In the genomic region with DNA sequence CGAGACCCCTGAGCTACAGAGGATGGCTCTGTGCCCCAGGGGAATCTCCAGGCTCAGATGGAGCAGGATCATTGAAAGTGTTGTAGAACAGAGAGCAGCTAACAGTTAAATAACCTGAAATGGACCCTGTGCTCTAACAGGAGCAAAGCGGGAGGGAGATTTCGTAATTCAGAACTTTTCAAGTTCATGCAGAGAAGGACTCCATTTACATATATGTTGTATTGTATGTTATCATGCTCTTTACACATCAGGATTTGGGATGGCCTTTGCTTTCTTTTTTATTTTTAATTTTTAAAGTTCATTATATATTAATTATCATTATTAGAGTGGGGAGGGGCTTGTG, we compare ENCODE assay signal across 22 mouse cellular contexts. TPM values are rescaled to one million over a fixed set of nuclear protein-coding genes. Genes with fewer than 3 reads are reported as not detected.
DNase-seq lines count a peak whose midpoint lies in the region; ATAC-seq and TF ChIP-seq lines count a peak whose summit lies in the region.
"Had no signal": no experiment of that assay in that cellular context is flagged by ENCODE, and none has a peak within 500 bp of the region (broad histone marks: within the 10 kb centered on the region; RNA-seq: fewer than 3 reads in every experiment).

No protein-coding gene starts in this region.

- 80% methylated on average over 3 of the region's 3 CpGs for WGBS in heart, embryonic 10.5 days
- 77% methylated on average over 3 of the region's 3 CpGs for WGBS in heart, embryonic 11.5 days (ENCODE audit: insufficient replicate concordance)
- WGBS in liver, adult 2 months: 32% methylated on average over 3 of the region's 3 CpGs
- WGBS in liver, postnatal 0 days (ENCODE audit: insufficient replicate concordance): 43% methylated on average over 3 of the region's 3 CpGs

- TF ChIP-seq POLR2A in liver, adult 2 months (IDR thresholded peaks at IDR 0.05; ENCODE audit: extremely low read depth, insufficient read depth, low read length): no peak

- DNase-seq in heart, embryonic 10.5 days (ENCODE audit: low spot score): no peak
- peak; percentile 60 for DNase-seq in liver, adult 2 months (ENCODE audit: extremely low read depth, low read depth, low spot score)
- DNase-seq in liver: no peak
- DNase-seq in liver, postnatal 0 days: no peak
- no peak for DNase-seq in frontal cortex, postnatal 25 days (ENCODE audit: low spot score in 2 of 2)
- DNase-seq in frontal cortex, adult 2 months (ENCODE audit: extremely low spot score in 1 of 2, low spot score in 1 of 2): no peak
- DNase-seq: adrenal gland, postnatal 10 days; B cell, adult 2 months; cerebellum, adult 11 months; cerebellum, adult 8-10 months; cerebellum, postnatal 14 days; embryo, embryonic 11 days; gastrocnemius, postnatal 14 days; heart, postnatal 14 days had no signal

- no peak for TF ChIP-seq EP300 in liver, postnatal 0 days (IDR thresholded peaks at IDR 0.05; ENCODE audit: low read depth)

- H3K4me1 ChIP-seq in heart, embryonic 10.5 days: peaks cover 19% of the 10 kb centered on the region
- peaks cover 12% of the 10 kb centered on the region; the same call in 1 of the 2 replicates for H3K4me1 ChIP-seq in heart, embryonic 11.5 days (ENCODE audit: control insufficient read depth, insufficient read depth, low read length)
- 0 out of 2 replicates have a peak, but pooled peaks cover 3% of the 10 kb centered on the region for H3K4me1 ChIP-seq in liver, adult 2 months (ENCODE audit: control insufficient read depth, insufficient read depth, low read length)
- peaks cover 22% of the 10 kb centered on the region for H3K4me1 ChIP-seq in liver, postnatal 0 days (ENCODE audit: insufficient read depth)
- H3K4me1 ChIP-seq: embryonic facial prominence, embryonic 12.5 days; forebrain, embryonic 15.5 days had no signal

- no peaks in the 10 kb centered on the region for H3K27me3 ChIP-seq in heart, embryonic 10.5 days (ENCODE audit: insufficient read depth, poor library complexity, severe bottlenecking)
- H3K27me3 ChIP-seq in heart, embryonic 11.5 days (ENCODE audit: control insufficient read depth, insufficient read depth, low read length): no peaks in the 10 kb centered on the region
- H3K27me3 ChIP-seq in liver, adult 2 months (ENCODE audit: control insufficient read depth, insufficient read depth, low read length): no peaks in the 10 kb centered on the region
- no peaks in the 10 kb centered on the region for H3K27me3 ChIP-seq in liver, postnatal 0 days (ENCODE audit: insufficient read depth, low read length)
- H3K27me3 ChIP-seq: embryonic facial prominence, embryonic 12.5 days; forebrain, embryonic 15.5 days; heart, embryonic 15.5 days had no signal

- no peaks in the 10 kb centered on the region for H3K9me3 ChIP-seq in heart, embryonic 10.5 days
- no peaks in the 10 kb centered on the region for H3K9me3 ChIP-seq in heart, embryonic 11.5 days (replicated peaks; ENCODE audit: control insufficient read depth, low read length)
- no peaks in the 10 kb centered on the region for H3K9me3 ChIP-seq in liver, postnatal 0 days (ENCODE audit: low read length)
- H3K9me3 ChIP-seq: embryonic facial prominence, embryonic 12.5 days; forebrain, embryonic 15.5 days; G1E; heart, embryonic 15.5 days; hindbrain, embryonic 10.5 days had no signal

- no peak overlapping the region for H3K4me2 ChIP-seq in heart, embryonic 11.5 days
- peak overlapping the region; percentile 24; the same call in 1 of the 2 replicates for H3K4me2 ChIP-seq in liver, postnatal 0 days (ENCODE audit: low read depth, low read length)
- H3K4me2 ChIP-seq: embryonic facial prominence, embryonic 12.5 days; forebrain, embryonic 15.5 days; heart, embryonic 15.5 days; hindbrain, embryonic 14.5 days had no signal

- no peaks in the 10 kb centered on the region for H3K79me2 ChIP-seq in liver, adult 2 months (ENCODE audit: control insufficient read depth, insufficient read depth, low read length)

- no peak overlapping the region for H3K4me3 ChIP-seq in heart, embryonic 10.5 days
- H3K4me3 ChIP-seq in heart, embryonic 11.5 days (ENCODE audit: low read depth, low read length): no peak overlapping the region
- no peak overlapping the region for H3K4me3 ChIP-seq in liver, adult 2 months (ENCODE audit: insufficient read depth, low read depth, low read length)
- H3K4me3 ChIP-seq in liver, postnatal 0 days (ENCODE audit: low read depth, low read length): no peak overlapping the region
- H3K4me3 ChIP-seq: embryonic facial prominence, embryonic 12.5 days; forebrain, embryonic 15.5 days; heart, embryonic 15.5 days; hindbrain, embryonic 10.5 days had no signal

- TF ChIP-seq CTCF in liver, adult 2 months (IDR thresholded peaks at IDR 0.05; ENCODE audit: low read depth, low read length): no peak
- TF ChIP-seq CTCF in liver, postnatal 0 days (IDR thresholded peaks at IDR 0.05; ENCODE audit: low read depth): no peak

- no peak for ATAC-seq in heart, embryonic 11.5 days (replicated peaks; ENCODE audit: insufficient number of reproducible peaks, low FRiP score, low TSS enrichment)
- ATAC-seq in liver, postnatal 0 days: peak; percentile 55; the same call in 1 of the 2 replicates
- ATAC-seq: CD4-positive, CD25-positive, alpha-beta regulatory T cell, adult 4 months; forebrain, embryonic 15.5 days had no signal

- H3K9ac ChIP-seq in heart, embryonic 11.5 days (ENCODE audit: low read depth, low read length): no peak overlapping the region
- no peak overlapping the region for H3K9ac ChIP-seq in liver, adult 2 months (ENCODE audit: low read depth, low read length)
- H3K9ac ChIP-seq in liver, postnatal 0 days (replicated peaks): no peak overlapping the region
- H3K9ac ChIP-seq: embryonic facial prominence, embryonic 12.5 days; forebrain, embryonic 15.5 days; heart, embryonic 15.5 days; hindbrain, embryonic 14.5 days had no signal

- H3K36me3 ChIP-seq in heart, embryonic 10.5 days: no peaks in the 10 kb centered on the region
- no peaks in the 10 kb centered on the region for H3K36me3 ChIP-seq in heart, embryonic 11.5 days (ENCODE audit: control insufficient read depth, insufficient read depth, low read length)
- no peaks in the 10 kb centered on the region for H3K36me3 ChIP-seq in liver, adult 2 months (ENCODE audit: control insufficient read depth, insufficient read depth, low read length)
- H3K36me3 ChIP-seq in liver, postnatal 0 days (replicated peaks; ENCODE audit: insufficient read depth, low read length): no peaks in the 10 kb centered on the region
- H3K36me3 ChIP-seq: embryonic facial prominence, embryonic 12.5 days; forebrain, embryonic 15.5 days; G1E; heart, embryonic 15.5 days; hindbrain, embryonic 10.5 days had no signal

- H3K27ac ChIP-seq in heart, embryonic 10.5 days: peak overlapping the region; percentile 42; the same call in 1 of the 2 replicates
- no peak overlapping the region for H3K27ac ChIP-seq in heart, embryonic 11.5 days (ENCODE audit: low read depth, low read length)
- no peak overlapping the region for H3K27ac ChIP-seq in liver, adult 2 months (replicated peaks; ENCODE audit: insufficient read depth, low read depth, low read length)
- H3K27ac ChIP-seq in liver, postnatal 0 days (ENCODE audit: low read depth): peak overlapping the region; percentile 46; the same call in 1 of the 2 replicates
- H3K27ac ChIP-seq: embryonic facial prominence, embryonic 12.5 days; forebrain, embryonic 15.5 days; heart, embryonic 15.5 days; hindbrain, embryonic 10.5 days; hindbrain, embryonic 14.5 days had no signal

RNA-seq across cellular contexts. Expression of gene Mrvi1, which starts 18.6 kb away (rescaled TPM):
- polyA plus RNA-seq in heart, embryonic 10.5 days (2016; fragmentation: Nextera tagmentation; extraction: Ambion mirVana): 5.1 and 6.5 TPM in 2 replicates
- 6.6 and 7.4 TPM in 2 replicates for polyA plus RNA-seq in heart, embryonic 11.5 days (2014; fragmentation: Nextera tagmentation; extraction: Ambion mirVana)
- 0.55 and 1.2 TPM in 2 replicates for total RNA-seq in liver, adult 2 months (2014; rRNA removed)
- 1.1 and 1.3 TPM in 2 replicates for polyA plus RNA-seq in liver, adult 2 months (2012; rRNA removed)
- 5.3 and 8.4 TPM in 2 replicates for polyA plus RNA-seq in liver, postnatal 0 days (2015; fragmentation: Nextera tagmentation; extraction: Ambion mirVana)
- polyA plus RNA-seq in frontal cortex, adult 2 months (2012; rRNA removed): 1.8 and 2.0 TPM in 2 replicates

Comparison
In these comparisons a context has a peak if more than half of its experiments do, and no peak if none do; other contexts are left out.
1. H3K27ac ChIP-seq: peak in heart, embryonic 10.5 days (single experiment) and liver, postnatal 0 days (single experiment); none in heart, embryonic 11.5 days (single experiment) and liver, adult 2 months (single experiment).